Mouse (Mus musculus) left cerebral cortex, postnatal 14 days (tissue): Measurements from ENCODE around the gene Sycp2l. TPM values are rescaled to one million over a fixed set of nuclear protein-coding genes. Genes with fewer than 3 reads are reported as not detected.
"Not testable (repeated sequence)": the region's sequence is repeated elsewhere in the genome, so short reads cannot be mapped to it uniquely, and the experiment has no call there.

ENCODE experiments used
- DNase-seq, 2 experiments: peaks; one replicate each; pipeline ENCODE4 v3.0.0; 2021 to 2022; ENCODE audit warnings: low spot score in 2 of 2, mixed read lengths in 1 of 2
- intact Hi-C: fragments of 180-260 bp; cut with DNase I; formaldehyde crosslinking; loops from one replicate; pipeline ENCODE4 v1.15.1; 2025
- total RNA-seq, 2 experiments: library from RNA; stranded (reverse); gene quantifications; 2 replicates each; pipeline ENCODE4 v1.2.3; 2021

Sycp2l gene
- total RNA-seq, 2 experiments from 2014 or later = not detected

- intact Hi-C loops = no loop called here
Observed at GRCm38 (mm10) chr13:41119152-41119945, 5.2 kb downstream of the Sycp2l start.

GRCm38 (mm10) chr13:41123666-41124225 lies 9.6 kb downstream of the Sycp2l start:
- intact Hi-C loops = no loop called here
- no peak for DNase-seq

More at GRCm38 (mm10) chr13:41119152-41119945, 5.2 kb downstream of the Sycp2l start:
- no peak for DNase-seq

GRCm38 (mm10) chr13:41128326-41128725 lies 14.2 kb downstream of the Sycp2l start:
- DNase-seq = no peak
- intact Hi-C loops = no loop called here

DNA sequence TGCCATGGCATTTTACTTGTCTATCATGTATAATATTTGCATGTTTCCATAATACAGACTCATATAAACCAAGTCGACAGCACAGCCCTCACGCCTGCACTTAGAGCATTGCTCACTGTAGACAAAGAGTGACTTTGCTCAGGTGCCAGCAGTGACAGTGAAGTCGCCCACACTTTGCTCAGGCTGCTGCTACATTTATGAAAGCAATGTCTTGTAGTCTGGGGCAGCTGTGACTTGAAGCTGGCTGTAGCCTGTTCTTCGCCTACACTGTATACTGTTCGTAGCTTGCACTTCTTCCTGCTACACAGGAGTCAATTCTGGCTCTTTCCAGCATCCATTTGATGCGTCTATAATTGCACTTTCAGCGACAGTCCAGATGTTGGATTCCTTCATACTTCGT lies 15.0 kb downstream of the Sycp2l start:
- DNase-seq = peak; percentile 15 to 58
- intact Hi-C loops = no loop called here

DNA sequence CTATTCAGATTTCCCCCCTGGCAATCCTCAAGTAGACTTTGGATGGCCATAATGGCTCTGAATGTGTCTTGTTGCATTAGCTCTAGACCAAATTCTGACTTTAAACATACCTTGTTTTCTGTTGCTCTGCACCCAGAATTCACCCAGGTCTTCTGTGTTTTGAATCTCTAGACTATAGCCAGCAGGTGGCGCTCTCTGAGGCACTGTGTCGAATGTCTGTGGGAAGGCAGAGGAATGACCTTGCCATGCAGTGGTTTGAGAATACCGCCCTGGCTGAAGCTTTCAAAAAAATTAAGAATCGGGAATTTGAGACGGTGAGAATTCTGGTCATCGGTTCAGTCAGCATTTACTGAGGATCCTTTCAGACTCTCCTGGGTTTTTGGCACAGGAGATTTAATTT lies 20.8 kb downstream of the Sycp2l start:
- DNase-seq = peak; percentile 40 to 70
- intact Hi-C loops = loop anchor here (2.0 kb wide), 1 partner anchor 102 kb away; no protein-coding TSS in a partner anchor

- intact Hi-C loops = no loop called here
- DNase-seq = no peak
Observed at GRCm38 (mm10) chr13:41145433-41145970, 31.4 kb downstream of the Sycp2l start.

- DNase-seq = peak; percentile 57 to 76
- intact Hi-C loops = no loop called here
Observed at GRCm38 (mm10) chr13:41146271-41146670, 32.2 kb downstream of the Sycp2l start.

DNA sequence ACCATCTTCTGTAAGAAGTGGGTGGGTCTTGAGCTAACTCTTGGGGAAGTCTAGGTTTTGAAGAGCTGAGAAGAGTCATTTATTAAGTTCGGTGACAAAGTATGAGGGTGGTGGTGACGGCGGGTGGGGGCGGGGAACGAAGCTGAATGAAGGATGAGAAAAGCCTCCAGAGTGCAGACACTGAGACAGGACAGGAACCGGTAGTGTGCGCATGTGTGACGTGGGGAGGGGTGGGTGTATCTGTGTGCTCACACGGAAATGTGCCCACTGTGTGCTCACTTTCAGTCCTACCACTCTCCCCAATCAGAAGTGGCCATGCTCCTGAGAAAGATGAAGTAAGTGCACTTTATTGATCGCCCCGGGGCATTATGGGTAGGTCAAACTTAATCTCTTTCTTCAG lies 39.0 kb downstream of the Sycp2l start:
- no peak for DNase-seq
- intact Hi-C loops = no loop called here

GRCm38 (mm10) chr13:41158426-41158825 lies 44.3 kb downstream of the Sycp2l start:
- DNase-seq = peak in 1 of 2 experiments; percentile 8
- intact Hi-C loops = no loop called here

GRCm38 (mm10) chr13:41187886-41188285 lies 73.8 kb downstream of the Sycp2l start:
- intact Hi-C loops = no loop called here
- no peak for DNase-seq

- DNase-seq = no peak
- intact Hi-C loops = no loop called here
Observed at GRCm38 (mm10) chr13:41195640-41196333, 81.7 kb downstream of the Sycp2l start.

- peak; percentile 16 to 22 for DNase-seq
- intact Hi-C loops = no loop called here
Observed at GRCm38 (mm10) chr13:41200861-41201260, 86.8 kb downstream of the Sycp2l start.

GRCm38 (mm10) chr13:41203289-41203688 lies 89.2 kb downstream of the Sycp2l start:
- intact Hi-C loops = no loop called here

GRCm38 (mm10) chr13:41203691-41204090 lies 89.6 kb downstream of the Sycp2l start:
- intact Hi-C loops = no loop called here
- DNase-seq = no peak

More at GRCm38 (mm10) chr13:41203289-41203688, 89.2 kb downstream of the Sycp2l start:
- peak; percentile 26 to 57 for DNase-seq

- DNase-seq = not testable (repeated sequence)
Observed at GRCm38 (mm10) chr13:41205568-41205967, 91.5 kb downstream of the Sycp2l start.

GRCm38 (mm10) chr13:41206241-41206640 lies 92.1 kb downstream of the Sycp2l start:
- peak; percentile 22 to 64 for DNase-seq
- intact Hi-C loops = no loop called here

More at GRCm38 (mm10) chr13:41205568-41205967, 91.5 kb downstream of the Sycp2l start:
- intact Hi-C loops = not testable (repeated sequence)

DNA sequence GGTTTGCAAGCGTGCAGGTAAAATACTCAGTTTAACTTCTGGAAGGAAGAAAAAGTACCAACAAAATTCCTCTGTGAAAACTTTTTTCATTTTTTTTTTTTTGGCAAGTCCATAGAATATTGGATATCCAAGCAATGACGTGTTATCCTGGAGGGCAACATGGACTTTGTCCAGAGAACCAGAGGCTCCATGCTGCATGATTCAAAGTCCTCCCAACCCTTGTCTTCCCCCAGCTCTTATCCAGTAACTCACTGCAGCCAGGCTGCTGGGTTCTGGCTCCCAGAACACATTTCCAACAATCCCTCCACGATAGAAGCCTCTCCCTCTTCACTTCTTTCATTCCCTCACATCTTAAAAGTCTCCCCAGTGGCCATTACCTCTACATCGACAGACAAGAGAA lies 97.2 kb downstream of the Sycp2l start:
- intact Hi-C loops = no loop called here
- no peak for DNase-seq

DNA sequence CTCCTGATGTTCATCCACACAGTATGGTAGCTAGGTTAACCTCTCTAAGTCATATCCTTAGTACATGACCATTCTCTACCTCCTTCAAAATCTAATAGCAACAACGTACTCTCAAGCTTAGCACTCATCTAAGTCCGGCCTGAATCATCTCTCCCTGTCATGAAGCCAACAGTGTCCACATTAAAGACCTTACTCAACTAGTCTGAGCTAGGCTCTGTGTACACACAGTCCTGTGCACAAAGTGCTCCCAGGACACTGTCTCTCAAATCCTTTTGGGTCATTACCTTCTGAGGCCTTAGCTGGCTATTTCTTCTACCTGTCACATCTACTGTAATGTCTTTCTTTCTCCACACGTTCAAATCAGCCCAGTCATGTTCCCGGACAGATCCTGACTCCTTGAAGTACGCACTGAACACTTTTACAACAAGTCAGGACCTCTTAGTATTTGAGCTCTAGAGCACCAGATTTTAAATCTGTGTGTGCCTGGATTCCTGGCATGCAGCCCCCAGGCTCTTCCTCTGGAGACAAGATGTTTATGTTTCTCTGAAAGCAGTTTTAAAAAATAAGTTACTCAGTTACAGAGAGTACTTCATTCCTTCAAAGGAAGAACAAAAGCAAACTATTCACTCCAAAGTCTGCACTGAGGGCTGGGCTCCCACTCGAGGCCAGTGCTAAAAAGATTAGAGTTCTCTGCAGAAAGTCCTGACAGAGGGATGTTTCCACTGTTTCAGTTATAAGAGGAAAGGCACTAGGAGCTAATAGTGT lies 98.6 kb downstream of the Sycp2l start:
- no peak for DNase-seq
- intact Hi-C loops = no loop called here

- intact Hi-C loops = no loop called here
- no peak for DNase-seq
Observed at GRCm38 (mm10) chr13:41215669-41216068, 101.6 kb downstream of the Sycp2l start.
